Mouse (Mus musculus): ENCODE measurements around the gene Suz12. TPM values are rescaled to one million over a fixed set of nuclear protein-coding genes. Genes with fewer than 3 reads are reported as not detected.
"Not testable (repeated sequence)": the region's sequence is repeated elsewhere in the genome, so short reads cannot be mapped to it uniquely, and the experiment has no call there.

The Suz12 gene
- polyA plus RNA-seq, 1 experiment from 2014 or later, result 15.1 TPM

DNA sequence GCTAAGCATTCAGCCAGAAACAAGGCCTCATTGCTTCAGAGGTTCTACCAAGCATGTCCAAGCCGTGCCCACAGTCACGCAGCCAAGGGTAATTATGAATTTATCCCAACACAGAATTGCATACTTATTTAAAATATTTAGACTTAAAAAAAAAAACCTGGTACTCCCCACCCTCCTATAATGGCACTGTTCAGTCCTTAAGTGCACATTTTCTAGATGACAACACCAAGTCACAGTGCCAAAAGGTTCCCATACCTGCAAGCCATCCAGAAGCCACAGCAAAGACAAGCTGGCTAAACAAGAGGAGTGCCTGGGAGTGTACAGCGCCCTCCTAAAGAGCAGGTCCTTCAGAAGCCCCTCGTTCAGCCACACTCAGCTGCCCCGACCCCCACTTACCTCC is 60.3 kb downstream of the Suz12 start:
- no peak overlapping the region for H3K9ac ChIP-seq
- no peak overlapping the region for H3K4me3 ChIP-seq
- no peak overlapping the region for H3K4me2 ChIP-seq
- H3K27ac ChIP-seq, result peak overlapping the region; percentile 28; the same call in 1 of the 2 replicates
- no peak for ATAC-seq (replicated peaks; ENCODE audit: insufficient number of reproducible peaks, insufficient read depth, low FRiP score, low read depth)
- H3K9me3 ChIP-seq (replicated peaks), result no peaks in the 10 kb centered on the region
- no peaks in the 10 kb centered on the region for H3K27me3 ChIP-seq
- peaks cover 31% of the 10 kb centered on the region for H3K4me1 ChIP-seq (replicated peaks)
- H3K36me3 ChIP-seq, result peaks cover 38% of the 10 kb centered on the region
- whole genome bisulfite sequencing, result 76% methylated on average over 5 of the region's 5 CpGs

GRCm38 (mm10) chr11:80054659-80055058 is 61.8 kb downstream of the Suz12 start:
- Histone ChIP-seq H3K9ac (no peak overlapping the region), H3K4me3 (no peak overlapping the region), H3K9me3 (replicated peaks) (no peaks in the 10 kb centered on the region), H3K4me2 (no peak overlapping the region), H3K27me3 (no peaks in the 10 kb centered on the region), H3K36me3 (peaks cover 48% of the 10 kb centered on the region), H3K27ac (0 out of 2 replicates have a peak overlapping the region, but pooled peaks have one; percentile 20), H3K4me1 (replicated peaks) (peaks cover 28% of the 10 kb centered on the region)
- no peak for ATAC-seq (replicated peaks; ENCODE audit: insufficient number of reproducible peaks, insufficient read depth, low FRiP score, low read depth)
- 41% methylated on average over 4 of the region's 4 CpGs for WGBS

DNA sequence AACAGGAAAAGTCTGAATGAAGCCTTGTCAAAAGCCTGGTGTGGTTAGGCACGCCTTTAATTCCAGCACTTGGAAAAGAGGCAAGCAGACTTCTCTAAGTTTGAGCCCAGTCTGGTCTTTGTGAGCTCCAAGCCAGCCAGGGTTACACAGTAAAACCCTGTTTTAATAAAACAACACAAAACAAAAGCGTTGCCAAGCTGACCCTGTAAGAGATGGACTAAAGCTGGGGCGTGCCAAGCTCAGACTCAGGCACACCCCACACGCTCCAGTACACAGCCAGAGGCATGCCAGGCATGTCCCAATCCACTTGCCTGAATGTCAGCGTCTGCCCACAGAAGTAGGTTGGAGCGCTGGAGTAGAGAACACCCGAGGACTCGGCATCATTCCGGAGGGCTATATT is 63.2 kb downstream of the Suz12 start:
- H3K27ac ChIP-seq, result peak overlapping the region; percentile 57; the same call in 1 of the 2 replicates
- no peak overlapping the region for H3K4me3 ChIP-seq
- H3K9ac ChIP-seq, result no peak overlapping the region
- peak; percentile 80 for ATAC-seq (replicated peaks; ENCODE audit: insufficient number of reproducible peaks, insufficient read depth, low FRiP score, low read depth)
- peaks cover 16% of the 10 kb centered on the region; the same call in 1 of the 2 replicates for H3K4me1 ChIP-seq (replicated peaks)
- no peaks in the 10 kb centered on the region for H3K27me3 ChIP-seq
- 58% methylated on average over 9 of the region's 9 CpGs for WGBS
- H3K4me2 ChIP-seq, result no peak overlapping the region
- H3K36me3 ChIP-seq, result peaks cover 62% of the 10 kb centered on the region
- H3K9me3 ChIP-seq (replicated peaks), result no peaks in the 10 kb centered on the region

DNA sequence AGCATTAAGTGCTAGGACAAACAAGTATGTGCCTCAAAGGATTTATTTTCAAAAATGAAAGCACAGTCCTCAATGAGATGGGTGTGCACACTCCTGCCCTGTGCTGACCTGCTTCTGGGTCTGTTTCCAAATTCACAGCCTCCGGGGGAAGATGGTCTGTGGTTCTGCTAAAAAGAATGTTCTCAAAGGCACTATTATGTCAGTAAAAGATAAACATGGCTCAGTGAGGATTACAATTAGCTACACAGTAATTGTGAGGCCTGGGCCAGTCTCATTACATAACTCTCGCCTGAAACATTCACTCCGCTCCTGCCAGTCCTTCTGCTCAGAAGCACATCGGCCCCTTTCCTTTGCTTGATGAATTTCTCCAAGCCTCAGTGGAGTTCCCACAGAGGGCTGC is 69.3 kb downstream of the Suz12 start:
- Histone ChIP-seq H3K27ac (no peak overlapping the region), H3K4me2 (no peak overlapping the region), H3K9me3 (replicated peaks) (no peaks in the 10 kb centered on the region), H3K4me1 (replicated peaks) (no peaks in the 10 kb centered on the region), H3K4me3 (no peak overlapping the region), H3K36me3 (peaks cover 57% of the 10 kb centered on the region), H3K9ac (no peak overlapping the region), H3K27me3 (no peaks in the 10 kb centered on the region)
- WGBS, result 76% methylated on average over 4 of the region's 4 CpGs
- ATAC-seq (replicated peaks; ENCODE audit: insufficient number of reproducible peaks, insufficient read depth, low FRiP score, low read depth), result no peak

DNA sequence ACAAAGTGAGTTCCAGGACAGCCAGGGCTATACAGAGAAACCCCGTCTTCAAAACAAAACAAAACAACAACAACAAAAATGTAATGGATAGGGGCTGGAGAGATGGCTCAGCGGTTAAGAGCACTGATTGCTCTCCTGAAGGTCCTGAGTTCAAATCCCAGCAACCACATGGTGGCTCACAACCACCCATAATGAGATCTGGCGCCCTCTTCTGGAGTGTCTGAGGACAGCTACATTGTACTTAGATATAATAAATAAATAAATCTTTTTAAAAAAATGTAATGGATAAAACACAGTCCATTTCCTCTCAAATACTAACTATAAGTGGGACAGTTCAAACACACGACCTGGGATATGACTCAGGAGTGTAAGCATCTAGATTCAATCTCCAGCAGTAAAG is 73.5 kb downstream of the Suz12 start:
- 87% methylated on average over 4 of the region's 4 CpGs for WGBS
- H3K27me3 ChIP-seq; H3K9me3 ChIP-seq (replicated peaks); H3K4me2 ChIP-seq; H3K27ac ChIP-seq; H3K9ac ChIP-seq; ATAC-seq (replicated peaks; ENCODE audit: insufficient number of reproducible peaks, insufficient read depth, low FRiP score, low read depth); H3K4me3 ChIP-seq; H3K4me1 ChIP-seq (replicated peaks): not testable (repeated sequence)
- peaks cover 19% of the 10 kb centered on the region for H3K36me3 ChIP-seq

DNA sequence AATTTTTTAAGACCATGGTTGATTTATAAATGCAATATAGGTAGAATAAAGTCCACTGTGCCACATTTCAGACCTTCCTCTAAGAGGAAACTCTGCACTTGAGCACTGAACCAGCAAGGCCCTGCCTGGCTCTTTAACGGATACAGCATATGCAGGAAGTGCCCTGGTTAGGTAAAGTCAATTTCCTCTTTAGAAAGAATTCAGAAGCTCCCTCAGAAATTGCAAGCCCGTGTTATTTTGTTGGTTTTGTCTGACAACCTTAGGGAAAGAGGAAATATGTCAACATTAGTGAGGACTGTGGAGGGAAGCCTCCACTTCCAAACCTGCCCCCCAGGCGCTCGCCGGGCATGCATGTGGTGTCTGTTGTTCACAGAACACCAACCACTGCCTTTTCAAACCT is 74.7 kb downstream of the Suz12 start:
- peaks cover 11% of the 10 kb centered on the region; the same call in 1 of the 2 replicates for H3K36me3 ChIP-seq
- H3K27me3 ChIP-seq, result no peaks in the 10 kb centered on the region
- ATAC-seq (replicated peaks; ENCODE audit: insufficient number of reproducible peaks, insufficient read depth, low FRiP score, low read depth), result no peak
- H3K4me3 ChIP-seq, result no peak overlapping the region
- WGBS, result 74% methylated on average over 5 of the region's 5 CpGs
- H3K9me3 ChIP-seq (replicated peaks), result no peaks in the 10 kb centered on the region
- H3K4me1 ChIP-seq (replicated peaks), result no peaks in the 10 kb centered on the region
- no peak overlapping the region for H3K4me2 ChIP-seq
- H3K9ac ChIP-seq, result no peak overlapping the region
- peak overlapping the region; percentile 28; the same call in 1 of the 2 replicates for H3K27ac ChIP-seq

- no peaks in the 10 kb centered on the region for H3K9me3 ChIP-seq (replicated peaks)
- no peaks in the 10 kb centered on the region for H3K36me3 ChIP-seq
- no peak for ATAC-seq (replicated peaks; ENCODE audit: insufficient number of reproducible peaks, insufficient read depth, low FRiP score, low read depth)
- no peak overlapping the region for H3K9ac ChIP-seq
- H3K27ac ChIP-seq, result no peak overlapping the region
- H3K4me3 ChIP-seq, result no peak overlapping the region
- H3K4me2 ChIP-seq, result no peak overlapping the region
- no peaks in the 10 kb centered on the region for H3K4me1 ChIP-seq (replicated peaks)
- WGBS, result 76% methylated on average over 3 of the region's 3 CpGs
- H3K27me3 ChIP-seq, result no peaks in the 10 kb centered on the region
These were observed 76.9 kb downstream of the Suz12 start for GRCm38 (mm10) chr11:80069815-80070214.

- no peaks in the 10 kb centered on the region for H3K36me3 ChIP-seq
- H3K27ac ChIP-seq, result no peak overlapping the region
- H3K27me3 ChIP-seq, result no peaks in the 10 kb centered on the region
- WGBS, result 91% methylated on average over 2 of the region's 2 CpGs
- no peak for ATAC-seq (replicated peaks; ENCODE audit: insufficient number of reproducible peaks, insufficient read depth, low FRiP score, low read depth)
- no peaks in the 10 kb centered on the region for H3K4me1 ChIP-seq (replicated peaks)
- no peak overlapping the region for H3K9ac ChIP-seq
- no peak overlapping the region for H3K4me3 ChIP-seq
- H3K4me2 ChIP-seq, result no peak overlapping the region
- no peaks in the 10 kb centered on the region for H3K9me3 ChIP-seq (replicated peaks)
These were observed 78.1 kb downstream of the Suz12 start for GRCm38 (mm10) chr11:80071039-80071438.

DNA sequence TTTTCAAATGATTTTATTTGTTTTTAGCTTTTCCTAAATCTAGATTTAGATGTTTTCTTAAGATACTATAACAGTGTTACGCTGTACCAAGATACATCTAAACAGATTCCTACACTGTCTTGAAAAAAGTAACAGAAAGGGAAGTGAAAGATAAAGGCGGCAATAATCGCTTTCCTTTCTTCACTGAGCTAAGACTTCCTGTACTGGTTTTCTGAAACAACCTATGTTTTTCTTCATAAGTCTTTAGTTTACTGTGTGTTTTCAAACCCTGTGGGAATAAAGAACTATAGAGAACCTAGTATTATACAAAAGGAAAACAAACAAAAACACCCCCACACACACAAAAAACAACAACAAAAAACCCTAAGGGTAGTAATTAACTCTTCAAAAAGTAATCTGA is 79.5 kb downstream of the Suz12 start:
- no peaks in the 10 kb centered on the region for H3K9me3 ChIP-seq (replicated peaks)
- H3K36me3 ChIP-seq, result no peaks in the 10 kb centered on the region
- 73% methylated on average over 3 of the region's 3 CpGs for WGBS
- no peak overlapping the region for H3K4me2 ChIP-seq
- no peak for ATAC-seq (replicated peaks; ENCODE audit: insufficient number of reproducible peaks, insufficient read depth, low FRiP score, low read depth)
- no peak overlapping the region for H3K27ac ChIP-seq
- H3K9ac ChIP-seq, result no peak overlapping the region
- no peak overlapping the region for H3K4me3 ChIP-seq
- H3K27me3 ChIP-seq, result no peaks in the 10 kb centered on the region
- H3K4me1 ChIP-seq (replicated peaks), result no peaks in the 10 kb centered on the region

GRCm38 (mm10) chr11:80075608-80076277 is 82.8 kb downstream of the Suz12 start:
- H3K9ac ChIP-seq, result no peak overlapping the region
- no peak for ATAC-seq (replicated peaks; ENCODE audit: insufficient number of reproducible peaks, insufficient read depth, low FRiP score, low read depth)
- 86% methylated on average over 5 of the region's 5 CpGs for WGBS
- H3K4me3 ChIP-seq, result no peak overlapping the region
- peaks cover 11% of the 10 kb centered on the region; the same call in 1 of the 2 replicates for H3K4me1 ChIP-seq (replicated peaks)
- H3K4me2 ChIP-seq, result no peak overlapping the region
- no peak overlapping the region for H3K27ac ChIP-seq
- H3K9me3 ChIP-seq (replicated peaks), result no peaks in the 10 kb centered on the region
- H3K36me3 ChIP-seq, result no peaks in the 10 kb centered on the region
- no peaks in the 10 kb centered on the region for H3K27me3 ChIP-seq

DNA sequence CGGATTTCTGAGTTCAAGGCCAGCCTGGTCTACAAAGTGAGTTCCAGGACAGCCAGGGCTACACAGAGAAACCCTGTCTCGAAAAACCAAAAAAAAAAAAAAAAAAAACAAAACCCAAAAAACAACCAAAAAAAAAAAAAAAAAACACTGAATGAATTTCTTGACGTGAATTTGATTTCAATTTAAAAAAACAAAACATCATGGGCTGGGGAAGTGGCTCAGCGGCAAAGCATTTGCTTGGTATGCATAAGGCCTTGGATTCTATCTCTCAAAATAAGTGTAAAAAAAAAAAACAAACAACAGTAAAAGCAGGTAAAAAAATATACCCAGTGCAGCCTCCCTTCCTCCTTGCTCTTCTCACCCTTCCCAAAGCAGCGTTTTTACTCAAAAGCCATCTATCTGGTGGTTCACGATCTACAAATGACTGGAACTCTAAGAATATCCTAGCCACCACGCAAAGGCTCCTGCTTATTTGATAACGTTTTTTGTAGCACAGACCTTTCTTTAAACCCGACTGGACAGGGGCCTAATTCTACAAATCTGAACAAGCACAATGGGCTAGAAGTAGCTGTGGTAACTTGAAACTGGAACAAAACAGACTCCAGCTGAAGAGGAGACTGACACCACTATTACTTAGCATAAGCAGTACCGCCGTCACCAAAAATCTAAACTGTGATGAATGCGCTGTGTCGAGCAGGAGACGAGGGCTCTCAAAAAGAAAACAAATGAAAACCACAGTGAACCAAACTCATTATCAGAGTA is 85.1 kb downstream of the Suz12 start:
- Histone ChIP-seq H3K27me3 (no peaks in the 10 kb centered on the region), H3K4me1 (replicated peaks) (peaks cover 20% of the 10 kb centered on the region), H3K4me2 (no peak overlapping the region), H3K4me3 (no peak overlapping the region), H3K9me3 (replicated peaks) (no peaks in the 10 kb centered on the region), H3K9ac (no peak overlapping the region), H3K36me3 (no peaks in the 10 kb centered on the region), H3K27ac (no peak overlapping the region)
- ATAC-seq (replicated peaks; ENCODE audit: insufficient number of reproducible peaks, insufficient read depth, low FRiP score, low read depth), result no peak
- WGBS, result 68% methylated on average over 14 of the region's 14 CpGs

All from heart, embryonic 15.5 days (tissue).